Mouse (Mus musculus): Measurements from ENCODE around the gene Ppip5k1.

GRCm38 (mm10) chr2:121372266-121372665 lies 17.1 kb upstream of the Ppip5k1 start:
- TF ChIP-seq CTCF (IDR thresholded peaks at IDR 0.05; ENCODE audit: low read depth, low read length), result no peak
- TF ChIP-seq POLR2A (IDR thresholded peaks at IDR 0.05; ENCODE audit: extremely low read depth, insufficient read depth, low read length), result no peak
